Mouse (Mus musculus) cortical plate, adult 2 months (tissue): ENCODE measurements around the gene Gdf11. TPM values are rescaled to one million over a fixed set of nuclear protein-coding genes. Genes with fewer than 3 reads are reported as not detected.
A peak's percentile ranks its signal among the peaks of the same experiment; 100 is the strongest.

Source experiments
- H3K27ac ChIP-seq: fragments of 200-500 bp; 2 replicates; pipeline ENCODE4 v1.5.1; 2012; ENCODE audit warnings: low read length, control low read depth, inconsistent platforms; ENCODE audit not compliant: insufficient read depth
- H3K4me1 ChIP-seq: fragments of 200-500 bp; 2 replicates; pipeline ENCODE4 v1.6.1; 2011; ENCODE audit warnings: low read length; ENCODE audit not compliant: control insufficient read depth, insufficient read depth
- H3K4me3 ChIP-seq: fragments of 200-500 bp; 2 replicates; pipeline ENCODE4 v1.5.1; 2011; ENCODE audit warnings: mild to moderate bottlenecking, low read length, control low read depth; ENCODE audit not compliant: insufficient read depth
- CTCF ChIP-seq: fragments of 200-500 bp; IDR thresholded peaks from 2 replicates; pipeline ENCODE4 v1.5.1; 2011; ENCODE audit warnings: mild to moderate bottlenecking, control low read depth, low read length; ENCODE audit not compliant: insufficient read depth; ENCODE audit errors: extremely low read depth
- POLR2A ChIP-seq: fragments of 200-500 bp; IDR thresholded peaks from 2 replicates; pipeline ENCODE4 v1.6.1; 2011; ENCODE audit warnings: mild to moderate bottlenecking, low read length, control low read depth; ENCODE audit not compliant: insufficient read depth; ENCODE audit errors: extremely low read depth
- polyA plus RNA-seq: library from polyadenylated mRNA; depleted of rRNA; stranded (reverse); fragments of >200 nt; gene quantifications from 2 replicates; pipeline ENCODE4 v1.2.3, GENCODE M21; 2012

The Gdf11 gene
- polyA plus RNA-seq, 1 experiment = 7.2 TPM

GRCm38 (mm10) chr10:128878811-128879210, 12.7 kb downstream of the Gdf11 start:
- Histone ChIP-seq H3K4me1 (no peaks in the 10 kb centered on the region), H3K27ac (no peak overlapping the region), H3K4me3 (no peak overlapping the region)
- TF ChIP-seq POLR2A (no peak), CTCF (no peak)

DNA sequence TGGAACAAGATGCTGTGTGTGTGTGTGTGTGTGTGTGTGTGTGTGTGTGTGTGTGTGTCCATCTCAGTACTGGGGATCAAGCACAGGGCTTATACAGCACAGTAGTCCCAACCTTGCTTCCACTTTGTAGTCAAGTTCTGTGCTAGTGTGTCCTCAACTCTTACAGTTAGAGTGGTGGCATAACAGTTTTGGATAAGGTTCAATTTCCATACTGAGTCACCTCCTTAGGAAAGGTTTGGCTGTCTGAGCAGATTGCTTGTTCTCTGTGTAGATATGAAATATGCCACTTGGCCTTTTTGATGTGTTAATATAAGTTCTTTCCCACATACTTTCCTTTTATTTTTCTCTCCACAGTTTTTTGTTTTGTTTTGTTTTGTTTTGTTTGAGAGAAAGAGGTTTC, 13.2 kb downstream of the Gdf11 start:
- H3K4me1 ChIP-seq = no peaks in the 10 kb centered on the region
- no peak for TF ChIP-seq POLR2A
- no peak for TF ChIP-seq CTCF
- H3K27ac ChIP-seq = no peak overlapping the region
- no peak overlapping the region for H3K4me3 ChIP-seq

GRCm38 (mm10) chr10:128870341-128870740, 21.2 kb downstream of the Gdf11 start:
- H3K27ac ChIP-seq = no peak overlapping the region
- TF ChIP-seq CTCF = no peak
- no peak for TF ChIP-seq POLR2A
- peaks cover 2% of the 10 kb centered on the region; the same call in 1 of the 2 replicates for H3K4me1 ChIP-seq
- no peak overlapping the region for H3K4me3 ChIP-seq

GRCm38 (mm10) chr10:128866518-128866917, 25.0 kb downstream of the Gdf11 start:
- TF ChIP-seq CTCF (no peak), POLR2A (no peak)
- Histone ChIP-seq H3K4me3 (no peak overlapping the region), H3K4me1 (peaks cover 2% of the 10 kb centered on the region; the same call in 1 of the 2 replicates), H3K27ac (no peak overlapping the region)

DNA sequence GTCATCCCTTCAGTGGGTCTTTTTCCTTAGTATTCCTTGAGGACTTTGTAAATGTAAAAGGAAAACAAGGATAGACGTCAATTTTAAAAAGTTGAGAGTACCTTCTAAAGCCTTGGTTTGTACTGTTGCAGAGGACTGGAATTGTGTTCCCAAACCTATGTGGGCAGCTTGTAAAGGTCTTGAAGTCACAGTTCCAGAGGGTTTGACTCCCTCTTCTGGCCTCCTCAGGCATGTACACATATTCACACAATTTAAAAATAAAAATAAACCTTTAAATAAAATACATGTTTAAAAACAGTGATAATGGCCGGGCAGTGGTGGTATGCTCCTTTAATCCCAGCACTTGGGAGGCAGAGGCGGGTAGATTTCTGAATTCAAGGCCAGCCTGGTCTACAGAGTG, 25.5 kb downstream of the Gdf11 start:
- H3K4me3 ChIP-seq = no peak overlapping the region
- H3K27ac ChIP-seq = no peak overlapping the region
- H3K4me1 ChIP-seq = peaks cover 2% of the 10 kb centered on the region; the same call in 1 of the 2 replicates
- TF ChIP-seq POLR2A = no peak
- TF ChIP-seq CTCF = peak; percentile 14; the same call in 1 of the 2 replicates

- TF ChIP-seq POLR2A (no peak), CTCF (no peak)
- H3K4me1 ChIP-seq = no peaks in the 10 kb centered on the region
- H3K27ac ChIP-seq = no peak overlapping the region
- no peak overlapping the region for H3K4me3 ChIP-seq
Measured at GRCm38 (mm10) chr10:128861176-128861575, 30.3 kb downstream of the Gdf11 start.

DNA sequence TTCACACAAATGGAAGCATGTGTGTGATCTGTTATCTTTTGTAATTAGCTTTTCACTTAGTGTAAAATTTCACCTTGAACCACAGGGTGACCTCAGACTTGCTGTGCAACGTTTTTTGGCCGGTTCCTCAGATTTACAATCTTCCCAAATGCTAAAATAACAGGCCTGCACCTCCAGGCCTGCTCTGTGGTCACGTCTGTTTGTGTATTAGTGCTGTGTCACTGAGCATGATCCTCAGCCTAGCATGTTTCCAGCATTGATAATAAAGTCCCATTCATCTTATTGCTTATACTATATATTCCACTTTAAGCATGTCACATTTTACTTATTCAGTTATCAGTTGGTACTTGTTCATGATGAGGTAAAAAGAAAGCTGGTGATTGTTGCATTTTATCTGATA, 41.2 kb downstream of the Gdf11 start:
- Histone ChIP-seq H3K4me1 (no peaks in the 10 kb centered on the region), H3K4me3 (no peak overlapping the region), H3K27ac (no peak overlapping the region)
- TF ChIP-seq CTCF (no peak), POLR2A (no peak)

DNA sequence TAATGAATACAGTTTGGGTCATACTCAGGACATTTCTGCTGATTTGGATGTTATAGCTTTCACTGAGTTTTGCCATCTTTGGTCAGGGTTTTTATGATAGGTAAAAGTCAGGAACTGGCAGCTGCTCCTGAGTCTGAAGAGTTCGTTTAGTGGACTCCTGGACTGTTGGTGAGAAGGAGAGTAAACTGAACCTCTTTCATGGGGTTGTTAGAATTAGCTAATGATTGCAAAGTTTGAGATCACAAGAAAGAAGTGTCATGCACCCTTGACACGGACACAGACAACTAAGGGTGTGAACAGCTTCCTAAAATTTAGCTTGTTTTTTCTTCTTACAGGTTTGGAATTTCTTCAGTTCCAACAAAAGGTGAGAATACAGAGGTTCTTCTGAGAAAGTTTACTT, 43.1 kb downstream of the Gdf11 start:
- Histone ChIP-seq H3K4me3 (no peak overlapping the region), H3K4me1 (no peaks in the 10 kb centered on the region), H3K27ac (no peak overlapping the region)
- TF ChIP-seq POLR2A (no peak), CTCF (no peak)

GRCm38 (mm10) chr10:128846664-128847063, 44.9 kb downstream of the Gdf11 start:
- Histone ChIP-seq H3K27ac (no peak overlapping the region), H3K4me1 (no peaks in the 10 kb centered on the region), H3K4me3 (no peak overlapping the region)
- no peak for TF ChIP-seq POLR2A

DNA sequence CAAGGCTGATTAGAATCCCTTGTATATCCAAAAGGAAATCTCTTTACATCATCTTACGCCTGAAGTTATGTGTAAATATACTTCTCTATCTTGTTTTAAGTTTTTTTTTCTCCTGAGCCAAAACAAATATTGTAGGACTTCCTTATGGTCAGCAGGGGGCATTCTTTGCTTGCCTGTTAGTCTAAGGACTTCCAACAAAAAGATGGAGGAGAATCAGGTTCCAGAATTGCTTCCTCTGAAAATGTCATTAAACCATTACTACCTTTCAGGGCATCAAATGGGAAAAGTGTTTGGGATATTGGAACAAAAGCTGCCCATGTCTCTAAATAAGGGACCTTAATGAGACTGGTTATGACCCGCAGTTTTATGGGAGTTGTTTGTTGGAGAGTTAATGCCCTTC, 46.0 kb downstream of the Gdf11 start:
- no peak overlapping the region for H3K27ac ChIP-seq
- TF ChIP-seq POLR2A (no peak), CTCF (peak; percentile 14; the same call in 1 of the 2 replicates)
- H3K4me1 ChIP-seq = no peaks in the 10 kb centered on the region

More for the DNA sequence above, 46.0 kb downstream of the Gdf11 start:
- H3K4me3 ChIP-seq = no peak overlapping the region
